Mouse (Mus musculus): ENCODE measurements at regions not wholly inside any gene's neighbourhood (a gene's known extent, or its start where the extent isn't known, plus 50 kb on each side); places are given as distances from the start of the nearest gene placed in this dataset.

- 60% methylated on average over 5 of the region's 5 CpGs for WGBS
- TF ChIP-seq EP300 (optimal IDR thresholded peaks at IDR 0.05) (no peak), CTCF (IDR thresholded peaks at IDR 0.05; ENCODE audit: low read depth) (no peak)
- Histone ChIP-seq H3K4me3 (ENCODE audit: low read depth, low read length) (no peak overlapping the region), H3K9me3 (ENCODE audit: control insufficient read depth, low read length) (no peaks in the 10 kb centered on the region), H3K9ac (ENCODE audit: low read length) (no peak overlapping the region), H3K27me3 (ENCODE audit: control insufficient read depth, insufficient read depth, low read length) (no peaks in the 10 kb centered on the region), H3K27ac (replicated peaks) (no peak overlapping the region), H3K36me3 (ENCODE audit: control insufficient read depth, insufficient read depth, low read length) (no peaks in the 10 kb centered on the region), H3K4me2 (replicated peaks; ENCODE audit: low read depth) (no peak overlapping the region), H3K4me1 (replicated peaks; ENCODE audit: control insufficient read depth, insufficient read depth) (no peaks in the 10 kb centered on the region)
- DNase-seq (ENCODE audit: low spot score) (no peak), ATAC-seq (ENCODE audit: low FRiP score, low TSS enrichment) (no peak)
Measured at GRCm38 (mm10) chr11:20987171-20987815, 103.8 kb upstream of the Peli1 start.

DNA sequence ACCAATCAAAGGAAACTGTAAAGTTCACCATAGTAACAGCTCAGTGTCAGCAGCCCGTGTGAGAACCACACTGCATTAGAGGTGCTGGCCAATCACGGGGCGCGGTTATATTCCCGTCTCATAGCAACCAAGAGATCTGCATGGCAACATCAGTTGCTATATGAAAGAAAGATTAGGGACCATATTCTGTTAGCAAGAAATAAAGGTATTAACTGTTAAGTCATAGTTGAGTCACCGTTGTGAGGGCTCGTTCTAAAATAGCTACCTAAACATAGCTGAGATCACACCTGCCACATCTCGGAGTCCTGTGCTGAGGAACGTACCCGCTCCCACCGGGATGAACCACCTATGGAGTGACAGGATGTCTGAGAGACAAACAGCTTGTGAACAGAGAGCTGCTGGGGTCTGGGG is 103.2 kb upstream of the Peli1 start:
- H3K27ac ChIP-seq (replicated peaks): no peak overlapping the region
- H3K36me3 ChIP-seq (ENCODE audit: control insufficient read depth, insufficient read depth, low read length): no peaks in the 10 kb centered on the region
- DNase-seq (ENCODE audit: low spot score) (no peak), ATAC-seq (ENCODE audit: low FRiP score, low TSS enrichment) (no peak; the same call in 1 of the 2 replicates)
- no peak overlapping the region for H3K4me3 ChIP-seq (ENCODE audit: low read depth, low read length)
- no peaks in the 10 kb centered on the region for H3K27me3 ChIP-seq (ENCODE audit: control insufficient read depth, insufficient read depth, low read length)
- no peak for TF ChIP-seq CTCF (IDR thresholded peaks at IDR 0.05; ENCODE audit: low read depth)
- H3K4me2 ChIP-seq (replicated peaks; ENCODE audit: low read depth): no peak overlapping the region
- 81% methylated on average over 11 of the region's 11 CpGs for WGBS
- no peaks in the 10 kb centered on the region for H3K4me1 ChIP-seq (replicated peaks; ENCODE audit: control insufficient read depth, insufficient read depth)
- H3K9ac ChIP-seq (ENCODE audit: low read length): no peak overlapping the region
- no peaks in the 10 kb centered on the region for H3K9me3 ChIP-seq (ENCODE audit: control insufficient read depth, low read length)

DNA sequence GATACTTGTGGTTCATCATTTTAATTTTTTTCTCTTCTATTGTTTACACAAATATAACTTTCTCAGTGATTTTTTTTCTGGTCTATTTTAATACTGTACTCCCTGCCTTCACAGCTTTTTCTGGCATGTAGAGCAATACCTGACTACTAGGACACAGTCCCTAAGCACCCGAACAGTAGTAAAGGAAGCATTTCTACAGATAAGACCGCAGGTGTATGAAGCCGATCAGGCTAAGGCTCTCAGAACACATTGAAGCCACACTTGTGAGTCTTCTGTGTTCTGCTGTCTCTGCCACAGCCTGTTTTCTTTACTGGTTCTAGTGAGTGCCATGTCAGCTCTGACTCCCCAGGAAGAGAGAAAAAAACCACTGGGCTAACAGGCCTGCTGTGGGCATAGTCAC is 102.2 kb upstream of the Peli1 start:
- WGBS: 88% methylated on average over 3 of the region's 3 CpGs
- Histone ChIP-seq H3K9ac (ENCODE audit: low read length) (no peak overlapping the region), H3K27me3 (ENCODE audit: control insufficient read depth, insufficient read depth, low read length) (no peaks in the 10 kb centered on the region), H3K36me3 (ENCODE audit: control insufficient read depth, insufficient read depth, low read length) (no peaks in the 10 kb centered on the region), H3K9me3 (ENCODE audit: control insufficient read depth, low read length) (no peaks in the 10 kb centered on the region), H3K4me2 (replicated peaks; ENCODE audit: low read depth) (no peak overlapping the region), H3K27ac (replicated peaks) (no peak overlapping the region), H3K4me1 (replicated peaks; ENCODE audit: control insufficient read depth, insufficient read depth) (no peaks in the 10 kb centered on the region), H3K4me3 (ENCODE audit: low read depth, low read length) (no peak overlapping the region)
- DNase-seq (ENCODE audit: low spot score) (no peak), ATAC-seq (ENCODE audit: low FRiP score, low TSS enrichment) (no peak)
- TF ChIP-seq CTCF (IDR thresholded peaks at IDR 0.05; ENCODE audit: low read depth) (no peak), EP300 (optimal IDR thresholded peaks at IDR 0.05) (no peak)

GRCm38 (mm10) chr11:20993580-20993979 is 97.5 kb upstream of the Peli1 start:
- Histone ChIP-seq H3K9ac (ENCODE audit: low read length) (no peak overlapping the region), H3K36me3 (ENCODE audit: control insufficient read depth, insufficient read depth, low read length) (no peaks in the 10 kb centered on the region), H3K27ac (replicated peaks) (no peak overlapping the region), H3K4me3 (ENCODE audit: low read depth, low read length) (no peak overlapping the region), H3K4me2 (replicated peaks; ENCODE audit: low read depth) (no peak overlapping the region), H3K4me1 (replicated peaks; ENCODE audit: control insufficient read depth, insufficient read depth) (no peaks in the 10 kb centered on the region), H3K9me3 (ENCODE audit: control insufficient read depth, low read length) (no peaks in the 10 kb centered on the region), H3K27me3 (ENCODE audit: control insufficient read depth, insufficient read depth, low read length) (no peaks in the 10 kb centered on the region)
- DNase-seq (ENCODE audit: low spot score) (no peak), ATAC-seq (ENCODE audit: low FRiP score, low TSS enrichment) (no peak)
- TF ChIP-seq EP300 (optimal IDR thresholded peaks at IDR 0.05) (no peak), CTCF (IDR thresholded peaks at IDR 0.05; ENCODE audit: low read depth) (no peak)
- 89% methylated on average over 4 of the region's 4 CpGs for WGBS

DNA sequence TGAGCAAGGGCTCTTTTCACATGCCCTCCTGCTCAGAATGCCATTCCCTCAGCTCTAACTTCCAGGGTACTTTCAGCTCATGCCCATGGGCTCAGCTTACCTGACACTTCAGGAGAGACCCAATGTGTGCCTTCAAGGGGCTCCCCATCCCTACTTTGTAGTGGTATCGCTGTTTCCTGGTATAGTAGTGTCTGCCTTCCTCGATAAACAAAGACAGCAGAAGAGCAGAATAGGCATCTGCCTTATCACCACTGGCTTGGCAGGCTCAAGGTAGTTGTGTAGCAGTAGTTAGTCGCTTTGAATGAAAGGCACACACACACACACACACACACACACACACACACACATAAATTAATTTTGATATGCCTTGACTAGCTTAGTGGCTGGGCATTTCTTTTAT is 89.7 kb upstream of the Peli1 start:
- Histone ChIP-seq H3K9ac (ENCODE audit: low read length) (no peak overlapping the region), H3K27ac (replicated peaks) (no peak overlapping the region), H3K4me2 (replicated peaks; ENCODE audit: low read depth) (no peak overlapping the region), H3K9me3 (ENCODE audit: control insufficient read depth, low read length) (no peaks in the 10 kb centered on the region), H3K4me1 (replicated peaks; ENCODE audit: control insufficient read depth, insufficient read depth) (no peaks in the 10 kb centered on the region), H3K27me3 (ENCODE audit: control insufficient read depth, insufficient read depth, low read length) (no peaks in the 10 kb centered on the region), H3K36me3 (ENCODE audit: control insufficient read depth, insufficient read depth, low read length) (no peaks in the 10 kb centered on the region), H3K4me3 (ENCODE audit: low read depth, low read length) (no peak overlapping the region)
- DNase-seq (ENCODE audit: low spot score) (no peak), ATAC-seq (ENCODE audit: low FRiP score, low TSS enrichment) (no peak)
- no peak for TF ChIP-seq CTCF (IDR thresholded peaks at IDR 0.05; ENCODE audit: low read depth)
- no peak for TF ChIP-seq EP300 (optimal IDR thresholded peaks at IDR 0.05)
- whole genome bisulfite sequencing: 83% methylated on average over 3 of the region's 3 CpGs

- Histone ChIP-seq H3K36me3 (ENCODE audit: control insufficient read depth, insufficient read depth, low read length) (no peaks in the 10 kb centered on the region), H3K27me3 (ENCODE audit: control insufficient read depth, insufficient read depth, low read length) (no peaks in the 10 kb centered on the region), H3K9ac (ENCODE audit: low read length) (no peak overlapping the region), H3K27ac (replicated peaks) (no peak overlapping the region), H3K9me3 (ENCODE audit: control insufficient read depth, low read length) (no peaks in the 10 kb centered on the region), H3K4me1 (replicated peaks; ENCODE audit: control insufficient read depth, insufficient read depth) (no peaks in the 10 kb centered on the region), H3K4me3 (ENCODE audit: low read depth, low read length) (no peak overlapping the region), H3K4me2 (replicated peaks; ENCODE audit: low read depth) (no peak overlapping the region)
- DNase-seq (ENCODE audit: low spot score): no peak
- no peak for ATAC-seq (ENCODE audit: low FRiP score, low TSS enrichment)
- WGBS: 90% methylated on average over 5 of the region's 5 CpGs
- no peak for TF ChIP-seq EP300 (optimal IDR thresholded peaks at IDR 0.05)
- no peak for TF ChIP-seq CTCF (IDR thresholded peaks at IDR 0.05; ENCODE audit: low read depth)
Measured at GRCm38 (mm10) chr11:21007222-21007621, 83.9 kb upstream of the Peli1 start.
